Mouse (Mus musculus): ENCODE data around the gene Heatr5a. TPM values are rescaled to one million over a fixed set of nuclear protein-coding genes. Genes with fewer than 3 reads are reported as not detected.

Gene Heatr5a
- polyA plus RNA-seq (2017; shearing (Covaris generic)) = 10 to 100 TPM in 1 of 2 experiments, 1 to 10 TPM in 1; 8.6 to 12.9 TPM

GRCm38 (mm10) chr12:51971070-51971664 is at the start of gene Heatr5a:
Gene Heatr5a (minus strand): TSS chr12:51971321.

GRCm38 (mm10) chr12:52005877-52006632 is 34.9 kb upstream of the Heatr5a start, which contains the start of gene Dtd2:
Gene Dtd2 (minus strand): TSS chr12:52006501.

GRCm38 (mm10) chr12:51829290-51830076 is 141.6 kb downstream of the Heatr5a start, which contains the start of gene Hectd1:
Gene Hectd1 (minus strand): TSS chr12:51829536.

Other genes with a start within 250 kb of the Heatr5a start
- 10 to 100 TPM; 66.4 to 69.0 TPM for gene Hectd1, start 141.8 kb downstream of the Heatr5a start, polyA plus RNA-seq (2017; shearing (Covaris generic))
- gene Dtd2, start 35.2 kb upstream of the Heatr5a start, polyA plus RNA-seq (2017; shearing (Covaris generic)) = 10 to 100 TPM in 1 of 2 experiments, 1 to 10 TPM in 1; 9.5 to 11.3 TPM
- not detected for gene Gpr33, start 56.7 kb upstream of the Heatr5a start, polyA plus RNA-seq (2017; shearing (Covaris generic))
- 10 to 100 TPM in 1 of 2 experiments, 1 to 10 TPM in 1; 7.3 to 12.5 TPM for gene Nubpl, start 126.4 kb upstream of the Heatr5a start, polyA plus RNA-seq (2017; shearing (Covaris generic))